Mouse (Mus musculus) adrenal gland, adult (tissue): ENCODE results near the gene Slc6a9.

ENCODE experiments used
- DNase-seq, 2 experiments: peaks; one replicate each; pipeline ENCODE4 v3.0.0; 2022 to 2023; ENCODE audit warnings: low spot score in 1 of 2; ENCODE audit not compliant: inconsistent age in 2 of 2

Slc6a9 gene

GRCm38 (mm10) chr4:117834457-117834844 lies at the start of gene Slc6a9:
Gene Slc6a9, plus strand, starts transcription at chr4:117834506.
- DNase-seq = no peak

- no peak for DNase-seq
These were observed 47.3 kb upstream of the Slc6a9 start for GRCm38 (mm10) chr4:117786963-117787362.

- peak; percentile 81 for DNase-seq
These were observed 46.0 kb upstream of the Slc6a9 start for GRCm38 (mm10) chr4:117788308-117788707.

- DNase-seq = no peak
These were observed 34.4 kb upstream of the Slc6a9 start for GRCm38 (mm10) chr4:117799904-117800303.

GRCm38 (mm10) chr4:117806992-117807391 lies 27.3 kb upstream of the Slc6a9 start:
- DNase-seq = peak; percentile 34 to 55

GRCm38 (mm10) chr4:117810933-117811332 lies 23.4 kb upstream of the Slc6a9 start:
- DNase-seq = peak in 1 of 2 experiments; percentile 43

GRCm38 (mm10) chr4:117813591-117814192 lies 20.6 kb upstream of the Slc6a9 start:
- DNase-seq = peak; percentile 33 to 54

GRCm38 (mm10) chr4:117814333-117814732 lies 20.0 kb upstream of the Slc6a9 start:
- DNase-seq = peak in 1 of 2 experiments; percentile 32

- peak in 1 of 2 experiments; percentile 70 for DNase-seq
These were observed 17.5 kb upstream of the Slc6a9 start for GRCm38 (mm10) chr4:117816776-117817175.

GRCm38 (mm10) chr4:117818032-117818431 lies 16.3 kb upstream of the Slc6a9 start:
- DNase-seq = no peak

- DNase-seq = no peak
These were observed 5.6 kb upstream of the Slc6a9 start for GRCm38 (mm10) chr4:117828572-117829145.

- peak; percentile 71 to 91 for DNase-seq
These were observed 4.8 kb upstream of the Slc6a9 start for GRCm38 (mm10) chr4:117829260-117830123.

- DNase-seq = peak in 1 of 2 experiments; percentile 67
These were observed 4.2 kb upstream of the Slc6a9 start for GRCm38 (mm10) chr4:117830124-117830551.

GRCm38 (mm10) chr4:117830801-117831200 lies 3.5 kb upstream of the Slc6a9 start:
- no peak for DNase-seq

- no peak for DNase-seq
These were observed 2.8 kb upstream of the Slc6a9 start for GRCm38 (mm10) chr4:117831499-117831898.

- DNase-seq = no peak
These were observed 2.2 kb upstream of the Slc6a9 start for GRCm38 (mm10) chr4:117831920-117832691.

- DNase-seq = peak; percentile 82 to 92
These were observed 682 bp downstream of the Slc6a9 start for GRCm38 (mm10) chr4:117834845-117835530.

- peak; percentile 71 to 83 for DNase-seq
These were observed 1.3 kb downstream of the Slc6a9 start for GRCm38 (mm10) chr4:117835531-117836111.

- peak; percentile 92 to 98 for DNase-seq
These were observed 2.0 kb downstream of the Slc6a9 start for GRCm38 (mm10) chr4:117836204-117836767.

GRCm38 (mm10) chr4:117837271-117837670 lies 3.0 kb downstream of the Slc6a9 start:
- no peak for DNase-seq
